Mouse (Mus musculus): ENCODE data around the gene Adam6b. TPM values are rescaled to one million over a fixed set of nuclear protein-coding genes. Genes with fewer than 3 reads are reported as not detected.

Adam6b gene
- polyA plus RNA-seq, 1 experiment from 2014 or later = not detected

Other genes with a start within 250 kb of the Adam6b start
- gene Adam6a, start 54.4 kb downstream of the Adam6b start, polyA plus RNA-seq (2015; fragmentation: Nextera tagmentation; extraction: Ambion mirVana) = not detected in 2 replicates

Measured in hindbrain, embryonic 16.5 days (tissue).